Mouse (Mus musculus) spleen, adult 2 months (tissue): ENCODE data around the gene Fat3.

ENCODE experiments used
- CTCF ChIP-seq: fragments of 200-500 bp; IDR thresholded peaks from 2 replicates; pipeline ENCODE4 v1.5.1; 2011; ENCODE audit warnings: mild to moderate bottlenecking, inconsistent platforms; ENCODE audit not compliant: insufficient read depth, insufficient read length, insufficient replicate concordance; ENCODE audit errors: extremely low read depth
- POLR2A ChIP-seq: fragments of 200-500 bp; IDR thresholded peaks from 2 replicates; pipeline ENCODE4 v1.6.1; 2011; ENCODE audit warnings: low read depth, low read length, inconsistent platforms

GRCm38 (mm10) chr9:16062472-16062871 is 438.6 kb downstream of the Fat3 start:
- no peak for TF ChIP-seq CTCF
- TF ChIP-seq POLR2A = no peak
